Mouse (Mus musculus): Measurements from ENCODE around the gene 2310011J03Rik. TPM values are rescaled to one million over a fixed set of nuclear protein-coding genes. Genes with fewer than 3 reads are reported as not detected.

2310011J03Rik gene
- polyA plus RNA-seq, 1 experiment: 11.6 TPM

DNA sequence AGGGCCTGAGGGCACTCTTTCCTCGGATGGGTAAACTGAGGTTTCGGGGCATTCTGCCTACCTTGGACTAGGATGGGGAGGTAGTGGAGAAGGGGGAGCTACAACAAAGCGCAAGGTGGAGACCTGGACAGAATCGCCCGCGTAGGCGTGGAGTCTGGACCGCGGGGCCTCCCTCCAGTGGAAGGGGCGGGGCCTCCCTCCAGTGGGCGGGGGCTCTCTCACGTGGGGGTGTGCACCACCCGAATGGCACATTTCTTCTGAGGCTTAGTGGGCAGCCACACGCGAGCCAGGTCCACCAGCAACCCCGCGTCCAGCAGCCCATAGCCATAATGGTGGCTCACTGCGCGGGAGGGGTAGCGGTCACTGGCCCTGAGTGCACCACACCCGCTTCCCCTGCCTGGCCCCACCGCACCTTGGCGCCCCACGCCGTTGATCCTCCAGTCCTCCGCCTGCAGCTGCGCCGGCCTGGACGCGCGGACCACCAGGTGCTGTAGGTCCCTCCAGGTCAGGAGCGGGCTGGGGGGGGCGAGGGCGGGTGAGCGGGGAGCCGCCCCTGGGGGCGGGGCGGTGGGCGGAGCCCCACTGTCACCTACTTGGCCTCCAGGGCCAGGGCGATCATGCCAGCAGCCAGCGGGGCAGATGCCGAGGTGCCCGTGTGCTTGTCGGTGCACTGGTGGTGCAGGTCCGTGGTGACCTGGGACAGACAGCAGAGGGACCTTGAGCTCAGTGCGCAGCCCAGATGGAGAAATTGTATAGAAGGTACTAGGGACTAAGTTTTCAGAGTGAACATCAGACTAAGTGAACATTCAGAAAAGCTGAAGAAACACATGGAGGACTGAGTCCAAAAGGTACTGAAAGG lies 3.2 kb upstream of the 2310011J03Rik start:
- Histone ChIP-seq H3K9ac (ENCODE audit: low read depth, poor library complexity, severe bottlenecking) (peak overlapping the region; percentile 23), H3K27me3 (ENCODE audit: control insufficient read depth, insufficient read depth, low read length, poor library complexity, severe bottlenecking) (no peaks in the 10 kb centered on the region), H3K27ac (ENCODE audit: insufficient read depth, low read length) (no peak overlapping the region), H3K36me3 (ENCODE audit: control insufficient read depth, insufficient read depth, low read length, poor library complexity, severe bottlenecking) (no peaks in the 10 kb centered on the region), H3K9me3 (replicated peaks; ENCODE audit: control insufficient read depth, insufficient read depth, low read length, poor library complexity, severe bottlenecking) (no peaks in the 10 kb centered on the region), H3K4me3 (ENCODE audit: low read depth, low read length) (peak overlapping the region; percentile 77), H3K4me1 (ENCODE audit: control insufficient read depth, insufficient read depth, low read length) (peaks cover 1% of the 10 kb centered on the region)
- no peak for TF ChIP-seq EP300 (IDR thresholded peaks at IDR 0.05; ENCODE audit: insufficient read depth, low read depth, low read length)
- no peak for TF ChIP-seq POLR2A (IDR thresholded peaks at IDR 0.05; ENCODE audit: insufficient read depth, low read length)
- TF ChIP-seq CTCF (IDR thresholded peaks at IDR 0.05; ENCODE audit: low read depth, low read length): no peak

DNA sequence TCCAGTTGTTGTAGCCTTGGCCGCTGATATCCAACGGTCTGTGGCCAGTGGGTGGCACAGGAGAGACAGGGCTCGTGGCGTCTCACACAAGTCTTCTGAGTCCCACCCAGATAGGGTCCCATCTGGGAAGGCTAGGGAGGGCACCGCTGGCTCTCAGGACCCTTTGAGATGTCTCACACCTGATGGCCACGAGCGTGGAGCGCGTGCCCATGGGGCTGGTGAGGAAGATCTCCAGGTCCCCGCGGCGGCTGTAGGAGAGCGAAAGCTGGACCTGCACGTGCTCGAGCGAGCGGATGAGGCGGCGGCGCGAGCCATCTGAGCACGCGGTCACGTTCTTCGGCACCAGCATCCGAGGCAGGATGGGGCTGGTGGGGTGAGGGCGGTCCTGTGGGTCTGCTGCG lies 2.5 kb upstream of the 2310011J03Rik start:
- H3K27ac ChIP-seq (ENCODE audit: insufficient read depth, low read length): no peak overlapping the region
- no peaks in the 10 kb centered on the region for H3K9me3 ChIP-seq (replicated peaks; ENCODE audit: control insufficient read depth, insufficient read depth, low read length, poor library complexity, severe bottlenecking)
- peak overlapping the region; percentile 23 for H3K9ac ChIP-seq (ENCODE audit: low read depth, poor library complexity, severe bottlenecking)
- peak overlapping the region; percentile 77 for H3K4me3 ChIP-seq (ENCODE audit: low read depth, low read length)
- TF ChIP-seq CTCF (IDR thresholded peaks at IDR 0.05; ENCODE audit: low read depth, low read length): no peak
- no peak for TF ChIP-seq EP300 (IDR thresholded peaks at IDR 0.05; ENCODE audit: insufficient read depth, low read depth, low read length)
- TF ChIP-seq POLR2A (IDR thresholded peaks at IDR 0.05; ENCODE audit: insufficient read depth, low read length): no peak
- no peaks in the 10 kb centered on the region for H3K27me3 ChIP-seq (ENCODE audit: control insufficient read depth, insufficient read depth, low read length, poor library complexity, severe bottlenecking)
- peaks cover 1% of the 10 kb centered on the region for H3K4me1 ChIP-seq (ENCODE audit: control insufficient read depth, insufficient read depth, low read length)
- no peaks in the 10 kb centered on the region for H3K36me3 ChIP-seq (ENCODE audit: control insufficient read depth, insufficient read depth, low read length, poor library complexity, severe bottlenecking)

DNA sequence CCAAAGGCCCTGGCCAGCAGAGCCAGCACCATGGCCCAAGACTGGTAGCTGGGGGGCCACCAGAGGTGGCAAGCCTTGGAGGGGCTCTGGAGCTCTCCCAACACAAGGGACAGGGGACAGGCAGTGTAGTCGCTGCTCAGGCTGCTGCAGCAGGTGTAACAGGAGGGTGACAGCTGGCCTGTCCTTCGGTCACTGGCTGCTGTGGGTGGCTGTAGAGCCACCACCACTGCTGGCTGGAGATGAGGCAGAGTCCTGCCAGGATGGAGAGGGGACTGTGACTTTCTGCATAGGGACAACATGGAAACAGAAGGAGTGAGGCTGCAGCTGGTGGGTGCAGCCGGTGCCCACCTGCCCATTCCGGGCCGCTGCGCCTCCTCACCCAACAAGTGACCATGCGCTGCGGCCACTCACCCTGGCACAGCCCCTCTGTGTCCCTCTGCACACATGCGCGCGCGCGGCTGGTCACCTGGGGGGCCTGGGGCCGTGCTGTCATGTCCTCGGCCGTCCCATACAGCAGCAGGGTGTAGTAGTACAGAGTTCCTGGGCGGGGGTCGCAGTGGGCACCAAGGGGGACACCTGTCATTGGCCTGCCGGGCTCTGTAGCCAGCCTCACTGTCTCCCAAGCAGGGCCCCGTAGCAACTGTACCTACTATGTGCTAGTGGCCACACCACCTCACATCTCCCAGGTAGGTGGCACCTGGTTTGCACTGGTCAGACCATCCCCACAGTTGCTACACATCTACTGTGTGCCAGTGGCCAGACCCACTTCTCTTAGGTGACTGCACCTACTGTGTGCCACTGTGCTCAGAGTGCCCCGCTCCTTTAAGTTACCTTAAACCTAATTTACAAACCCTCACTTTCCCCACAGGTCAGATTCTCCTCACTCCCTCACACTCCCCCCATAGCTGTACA lies 1.6 kb upstream of the 2310011J03Rik start:
- H3K4me1 ChIP-seq (ENCODE audit: control insufficient read depth, insufficient read depth, low read length): peaks cover 1% of the 10 kb centered on the region
- H3K9ac ChIP-seq (ENCODE audit: low read depth, poor library complexity, severe bottlenecking): no peak overlapping the region

DNA sequence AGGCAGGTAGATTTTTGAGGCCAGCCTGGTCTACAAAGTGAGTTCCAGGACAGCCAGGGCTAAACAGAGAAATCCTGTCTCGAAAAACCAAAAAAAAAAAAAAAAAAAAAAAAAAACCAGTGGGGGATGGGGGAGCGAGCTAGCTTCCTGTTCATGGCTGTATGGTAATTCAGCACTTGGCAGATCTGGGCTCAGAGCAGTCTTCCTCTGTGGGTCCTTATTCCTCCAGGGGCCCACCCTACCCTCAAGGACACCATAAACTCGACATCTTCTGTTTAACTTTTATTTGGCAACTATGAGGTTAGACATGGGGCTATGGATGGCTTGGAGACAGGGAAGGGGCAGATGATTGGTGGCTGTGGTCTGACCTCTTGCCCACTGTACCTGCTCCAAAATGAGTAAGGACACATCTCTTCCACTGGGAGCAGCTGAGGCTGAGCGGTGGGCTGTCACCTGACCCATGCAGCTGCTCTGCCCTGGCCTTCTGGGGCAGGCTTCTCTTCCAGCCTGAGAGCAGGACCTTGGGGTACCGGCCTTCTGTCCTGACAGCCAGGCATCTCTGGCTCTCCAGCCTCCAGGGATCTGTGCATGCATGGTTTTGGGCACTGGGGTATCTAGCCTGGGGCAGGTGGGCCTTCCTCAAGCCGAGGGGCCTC lies 805 bp upstream of the 2310011J03Rik start:
- TF ChIP-seq POLR2A (IDR thresholded peaks at IDR 0.05; ENCODE audit: insufficient read depth, low read length) (no peak), EP300 (IDR thresholded peaks at IDR 0.05; ENCODE audit: insufficient read depth, low read depth, low read length) (no peak), CTCF (IDR thresholded peaks at IDR 0.05; ENCODE audit: low read depth, low read length) (no peak)
- H3K9me3 ChIP-seq (replicated peaks; ENCODE audit: control insufficient read depth, insufficient read depth, low read length, poor library complexity, severe bottlenecking): no peaks in the 10 kb centered on the region
- H3K4me3 ChIP-seq (ENCODE audit: low read depth, low read length): no peak overlapping the region
- H3K27ac ChIP-seq (ENCODE audit: insufficient read depth, low read length): no peak overlapping the region
- no peaks in the 10 kb centered on the region for H3K27me3 ChIP-seq (ENCODE audit: control insufficient read depth, insufficient read depth, low read length, poor library complexity, severe bottlenecking)
- H3K36me3 ChIP-seq (ENCODE audit: control insufficient read depth, insufficient read depth, low read length, poor library complexity, severe bottlenecking): no peaks in the 10 kb centered on the region
- H3K4me1 ChIP-seq (ENCODE audit: control insufficient read depth, insufficient read depth, low read length): peaks cover 1% of the 10 kb centered on the region
- H3K9ac ChIP-seq (ENCODE audit: low read depth, poor library complexity, severe bottlenecking): no peak overlapping the region

More for the DNA sequence above, 1.6 kb upstream of the 2310011J03Rik start:
- Histone ChIP-seq H3K9me3 (replicated peaks; ENCODE audit: control insufficient read depth, insufficient read depth, low read length, poor library complexity, severe bottlenecking) (no peaks in the 10 kb centered on the region), H3K27ac (ENCODE audit: insufficient read depth, low read length) (no peak overlapping the region), H3K27me3 (ENCODE audit: control insufficient read depth, insufficient read depth, low read length, poor library complexity, severe bottlenecking) (no peaks in the 10 kb centered on the region), H3K36me3 (ENCODE audit: control insufficient read depth, insufficient read depth, low read length, poor library complexity, severe bottlenecking) (no peaks in the 10 kb centered on the region), H3K4me3 (ENCODE audit: low read depth, low read length) (no peak overlapping the region)
- TF ChIP-seq CTCF (IDR thresholded peaks at IDR 0.05; ENCODE audit: low read depth, low read length) (no peak), EP300 (IDR thresholded peaks at IDR 0.05; ENCODE audit: insufficient read depth, low read depth, low read length) (no peak), POLR2A (IDR thresholded peaks at IDR 0.05; ENCODE audit: insufficient read depth, low read length) (no peak)

DNA sequence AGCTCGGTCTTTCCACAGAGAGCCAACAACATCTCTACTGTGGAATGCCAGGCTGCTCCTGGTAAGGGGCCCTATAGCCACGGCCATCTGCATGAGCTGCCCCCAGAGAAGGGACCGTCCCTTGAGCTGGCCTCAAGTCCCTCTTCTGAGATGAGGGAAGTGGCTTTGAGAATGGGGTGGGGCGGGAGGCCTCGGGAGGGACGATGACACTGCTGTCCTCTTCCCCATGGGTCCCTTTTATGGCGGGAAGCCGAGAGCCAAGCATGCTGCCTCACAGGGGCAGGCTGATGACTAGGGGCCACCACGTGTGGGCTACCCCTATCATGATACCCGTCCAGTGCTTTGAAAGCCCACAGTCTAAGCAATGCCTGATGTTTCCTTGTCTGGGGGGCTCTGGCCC lies 3.3 kb downstream of the 2310011J03Rik start:
- no peak overlapping the region for H3K27ac ChIP-seq (ENCODE audit: insufficient read depth, low read length)
- no peak overlapping the region for H3K9ac ChIP-seq (ENCODE audit: low read depth, poor library complexity, severe bottlenecking)
- no peaks in the 10 kb centered on the region for H3K27me3 ChIP-seq (ENCODE audit: control insufficient read depth, insufficient read depth, low read length, poor library complexity, severe bottlenecking)

More for the DNA sequence above, 3.3 kb downstream of the 2310011J03Rik start:
- no peaks in the 10 kb centered on the region for H3K9me3 ChIP-seq (replicated peaks; ENCODE audit: control insufficient read depth, insufficient read depth, low read length, poor library complexity, severe bottlenecking)
- H3K4me1 ChIP-seq (ENCODE audit: control insufficient read depth, insufficient read depth, low read length): peaks cover 1% of the 10 kb centered on the region
- H3K36me3 ChIP-seq (ENCODE audit: control insufficient read depth, insufficient read depth, low read length, poor library complexity, severe bottlenecking): no peaks in the 10 kb centered on the region
- no peak for TF ChIP-seq CTCF (IDR thresholded peaks at IDR 0.05; ENCODE audit: low read depth, low read length)
- no peak for TF ChIP-seq EP300 (IDR thresholded peaks at IDR 0.05; ENCODE audit: insufficient read depth, low read depth, low read length)
- TF ChIP-seq POLR2A (IDR thresholded peaks at IDR 0.05; ENCODE audit: insufficient read depth, low read length): no peak
- no peak overlapping the region for H3K4me3 ChIP-seq (ENCODE audit: low read depth, low read length)

All from ES-Bruce4 (cell line).